Mouse (Mus musculus): ENCODE measurements around the gene Akap17b. TPM values are rescaled to one million over a fixed set of nuclear protein-coding genes. Genes with fewer than 3 reads are reported as not detected.
A peak's percentile ranks its signal among the peaks of the same experiment; 100 is the strongest.
"Not testable (repeated sequence)": the region's sequence is repeated elsewhere in the genome, so short reads cannot be mapped to it uniquely, and the experiment has no call there.

Gene Akap17b
- polyA plus RNA-seq (2017; shearing (Covaris generic)), result 1 to 10 TPM in 1 of 3 experiments, under 1 TPM in 2; 0.58 to 1.3 (median 0.79) TPM

DNA sequence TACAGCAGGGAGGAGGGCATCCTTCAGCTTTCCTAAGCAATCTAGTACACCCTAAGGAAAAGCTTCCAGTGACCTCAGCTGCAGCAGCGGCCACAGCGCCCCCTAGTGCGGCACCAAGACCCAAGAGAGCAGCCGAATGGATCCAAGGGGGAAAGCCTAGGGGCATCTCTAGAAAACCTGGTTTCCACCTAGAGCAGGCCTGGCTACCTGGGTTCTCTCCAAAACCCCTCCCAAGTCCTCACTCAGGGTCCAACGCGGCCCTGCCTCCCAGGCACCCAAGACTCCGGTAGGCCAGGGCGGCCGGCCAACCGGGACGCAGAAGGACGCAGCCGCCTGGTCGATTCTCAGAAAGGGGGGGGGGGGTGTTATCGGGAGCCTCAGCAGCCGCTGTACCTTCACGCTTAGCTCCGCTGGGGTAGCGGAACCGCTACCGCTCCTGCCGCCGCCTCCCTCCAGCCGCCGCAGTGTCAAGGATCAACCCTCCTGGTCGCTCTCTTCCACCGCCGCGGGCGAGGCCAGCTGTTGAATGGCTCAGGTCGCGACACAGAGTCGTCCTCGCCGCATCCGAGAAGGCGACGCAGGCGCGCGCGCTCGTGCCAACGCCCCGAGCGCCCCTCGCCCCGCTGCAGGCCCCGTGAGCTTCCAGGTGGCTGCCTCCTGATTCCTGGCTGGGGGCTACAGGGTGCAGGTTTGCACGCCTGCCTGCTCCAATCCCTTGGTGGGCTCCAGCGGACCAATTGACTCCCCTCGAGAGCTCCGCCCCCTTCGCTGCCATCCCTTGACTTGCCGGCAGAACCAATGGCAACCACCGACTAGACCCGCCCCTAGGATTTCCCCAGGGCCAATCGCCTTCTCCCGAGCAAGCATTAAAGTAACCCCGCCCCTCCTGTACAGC is at the start of gene Akap17b:
Gene Akap17b (minus strand): TSS at position 739 of the 895 bp plus-strand sequence.
- peak; percentile 94 for ATAC-seq

DNA sequence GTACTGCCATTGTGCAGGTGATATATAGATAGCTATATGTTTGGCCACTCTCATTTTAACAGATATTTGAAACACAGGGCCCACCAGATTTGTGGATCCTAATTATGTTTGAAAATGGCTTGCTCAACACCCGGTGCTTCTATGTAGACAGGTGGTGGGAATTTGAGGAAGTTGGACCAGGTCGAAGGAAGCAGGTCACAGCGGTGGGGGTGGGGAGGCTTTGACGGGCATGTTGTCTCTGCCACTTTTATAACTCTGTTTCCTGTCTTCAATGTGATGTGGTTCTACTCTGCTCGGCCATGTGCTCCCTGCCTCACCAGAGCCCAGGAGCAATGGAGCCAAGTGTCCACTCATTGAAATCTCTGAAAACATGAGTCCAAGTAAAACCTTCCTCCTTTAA is 46.2 kb upstream of the Akap17b start:
- no peak for ATAC-seq

DNA sequence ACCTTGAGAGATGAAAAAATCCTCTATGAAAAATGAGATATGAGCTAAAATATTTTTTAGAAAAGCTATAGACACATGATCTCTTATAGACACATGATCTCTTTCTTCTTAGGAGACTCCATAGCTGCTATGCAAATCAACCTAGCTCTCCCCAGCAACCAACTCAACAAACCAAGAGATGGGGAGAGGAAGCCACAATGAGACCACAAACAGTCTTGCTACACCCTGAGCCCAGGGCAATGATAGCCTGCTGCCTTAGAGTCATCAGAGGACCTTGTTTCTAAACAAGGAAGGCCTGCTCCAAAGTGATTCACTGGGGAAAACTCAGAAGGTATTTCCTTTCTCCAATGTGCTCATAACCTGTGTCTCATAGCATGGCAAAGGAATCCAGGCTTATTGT is 44.5 kb upstream of the Akap17b start:
- no peak for ATAC-seq

DNA sequence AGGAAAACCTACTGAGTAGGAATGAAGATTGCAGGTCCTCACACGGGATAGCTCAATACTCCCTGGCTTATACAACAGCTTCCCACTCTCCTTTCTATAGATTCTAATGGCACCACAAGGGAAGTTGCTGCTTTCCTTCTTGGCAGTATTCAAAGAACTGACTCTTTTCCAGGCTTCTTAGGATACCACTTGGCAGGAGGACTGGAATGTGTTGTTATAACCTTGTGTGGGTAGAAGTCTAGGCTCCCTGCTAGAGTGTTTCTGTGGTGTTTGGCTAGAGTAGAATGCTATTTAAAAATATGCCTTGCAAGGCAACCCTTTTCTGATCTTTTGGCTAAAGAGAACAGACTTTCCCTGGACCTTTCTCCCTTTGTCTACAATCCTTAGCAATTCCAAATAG is 31.6 kb upstream of the Akap17b start:
- ATAC-seq, result no peak

DNA sequence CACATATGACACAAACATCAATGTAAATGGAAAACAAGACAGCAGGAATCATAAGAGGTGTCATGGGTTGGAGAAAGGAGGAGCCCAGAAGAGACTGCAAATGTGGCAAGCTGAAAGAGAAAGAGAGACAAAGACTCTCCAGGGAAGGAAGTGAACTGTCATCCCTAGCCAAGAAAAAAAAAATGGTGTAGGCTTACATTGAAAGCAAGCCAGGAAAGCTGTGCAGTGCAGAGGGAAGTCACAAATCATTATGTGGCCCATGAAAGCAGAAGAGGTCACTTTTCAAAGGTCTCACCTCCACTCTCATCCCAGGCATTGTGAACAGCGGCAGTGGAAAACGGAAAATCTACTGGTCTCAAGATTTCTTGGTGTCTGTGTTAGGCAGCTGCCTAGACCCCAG is 27.5 kb upstream of the Akap17b start:
- no peak for ATAC-seq

DNA sequence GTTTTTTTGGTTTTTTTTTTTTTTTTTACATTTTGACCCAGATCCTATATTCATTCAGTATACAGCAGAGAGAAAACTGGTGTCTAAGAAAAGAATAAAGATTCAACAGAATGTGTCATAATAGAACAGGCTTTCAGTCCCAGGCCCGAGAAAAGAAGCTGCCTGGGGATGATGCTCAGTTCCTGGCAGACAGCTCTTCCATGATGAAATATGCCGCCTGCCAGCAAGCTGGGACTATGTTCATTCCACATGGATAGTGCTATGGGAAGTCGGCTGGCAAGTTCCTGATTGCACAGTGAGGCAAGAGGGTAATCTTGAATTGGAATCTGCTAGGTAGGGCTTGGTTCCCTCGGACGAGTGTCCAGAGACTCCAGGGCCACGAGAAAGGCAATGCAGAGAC is 5.1 kb downstream of the Akap17b start:
- ATAC-seq, result no peak

DNA sequence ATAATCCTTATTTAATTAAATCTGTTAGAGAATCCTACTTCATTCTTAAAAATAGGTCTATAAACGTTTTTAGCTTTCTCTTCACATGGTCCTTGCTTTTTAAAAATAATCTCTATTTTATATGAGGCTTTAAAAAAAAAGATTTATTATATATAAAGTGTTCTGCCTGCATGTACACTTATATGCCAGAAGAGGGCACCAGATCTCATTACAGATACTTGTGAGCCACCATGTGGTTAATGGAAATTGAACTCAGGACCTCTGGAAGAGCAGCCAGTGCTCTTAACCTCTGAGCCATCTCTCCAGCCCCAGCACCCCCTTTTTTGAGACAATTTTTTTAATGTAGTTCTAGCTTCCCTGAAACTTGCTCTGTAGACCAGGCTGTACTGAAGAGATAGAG is 14.4 kb downstream of the Akap17b start:
- peak; percentile 48 for ATAC-seq

DNA sequence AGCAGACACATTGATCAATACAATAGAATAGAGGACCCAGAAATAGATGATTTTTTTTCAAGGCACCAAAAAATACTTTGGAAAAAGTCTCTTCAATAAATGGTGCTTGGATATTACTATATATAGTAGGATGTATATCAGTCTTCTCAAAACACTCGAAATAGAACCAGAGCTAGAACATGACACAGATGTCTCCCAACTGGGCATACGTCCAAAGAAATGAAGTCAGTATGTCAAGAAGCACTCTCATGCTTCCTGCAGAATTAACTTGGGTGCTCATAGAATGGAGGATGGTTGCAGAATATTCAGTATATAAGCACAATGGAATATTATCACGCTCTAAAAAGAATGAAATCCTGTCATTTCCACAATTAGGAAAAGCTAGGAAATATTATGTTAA is 17.1 kb downstream of the Akap17b start:
- no peak for ATAC-seq

DNA sequence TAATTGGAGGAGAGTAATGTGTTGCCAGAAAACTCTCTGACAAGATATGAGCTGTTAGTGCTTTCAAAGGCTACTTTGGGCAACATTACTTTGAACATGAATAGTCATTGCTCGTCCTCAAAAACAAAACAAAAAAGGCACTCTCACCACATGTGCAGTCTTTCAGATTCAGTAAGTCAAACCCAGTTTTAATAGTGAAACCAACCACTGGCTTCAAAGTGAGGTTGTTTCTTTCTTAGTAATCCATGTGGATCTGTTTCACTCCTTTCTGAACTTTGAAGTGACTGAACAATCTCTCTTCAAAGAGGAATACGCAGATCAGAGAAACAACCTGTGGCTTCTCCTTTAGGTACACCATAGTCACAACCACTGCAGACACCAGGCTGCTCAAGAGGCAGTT is 36.1 kb downstream of the Akap17b start:
- ATAC-seq, result peak; percentile 41

DNA sequence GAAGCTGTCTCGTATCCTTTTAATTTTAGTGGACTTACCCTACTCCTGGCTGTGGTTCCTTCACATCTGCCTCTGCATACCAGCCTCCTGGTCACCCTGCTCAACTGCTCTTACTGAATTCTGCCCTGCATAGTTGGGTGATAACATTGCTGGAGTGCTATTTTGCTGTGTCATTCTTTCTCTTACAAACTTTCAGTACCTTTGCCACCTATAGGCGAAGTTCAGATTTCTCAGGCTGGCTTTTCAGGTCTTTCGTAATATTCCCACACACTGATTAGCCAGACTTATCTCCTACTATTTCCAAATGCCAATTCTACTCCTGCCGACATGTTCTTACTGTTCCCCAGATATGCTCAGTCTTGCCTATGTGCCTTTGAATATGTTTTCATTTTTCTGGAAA is 41.2 kb downstream of the Akap17b start:
- ATAC-seq, result no peak

DNA sequence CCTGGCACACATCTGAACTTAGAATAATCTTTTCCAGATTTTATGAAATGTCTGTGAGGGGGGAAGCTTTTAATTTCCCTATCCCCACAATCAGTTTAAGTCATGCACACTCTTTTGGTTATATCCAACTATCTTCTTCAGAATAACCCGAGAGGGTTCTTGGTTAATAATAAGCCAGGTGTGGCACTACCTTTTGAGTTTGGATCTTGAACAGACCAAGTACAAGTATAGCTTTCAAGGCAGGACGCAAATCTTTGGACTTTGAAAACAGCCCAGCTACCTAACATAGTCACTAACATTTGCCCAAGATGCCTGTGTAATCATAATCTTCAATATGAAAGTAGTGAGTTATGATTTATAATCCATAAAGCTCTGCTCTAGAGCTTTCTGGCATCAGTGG is 42.3 kb downstream of the Akap17b start:
- ATAC-seq, result no peak

DNA sequence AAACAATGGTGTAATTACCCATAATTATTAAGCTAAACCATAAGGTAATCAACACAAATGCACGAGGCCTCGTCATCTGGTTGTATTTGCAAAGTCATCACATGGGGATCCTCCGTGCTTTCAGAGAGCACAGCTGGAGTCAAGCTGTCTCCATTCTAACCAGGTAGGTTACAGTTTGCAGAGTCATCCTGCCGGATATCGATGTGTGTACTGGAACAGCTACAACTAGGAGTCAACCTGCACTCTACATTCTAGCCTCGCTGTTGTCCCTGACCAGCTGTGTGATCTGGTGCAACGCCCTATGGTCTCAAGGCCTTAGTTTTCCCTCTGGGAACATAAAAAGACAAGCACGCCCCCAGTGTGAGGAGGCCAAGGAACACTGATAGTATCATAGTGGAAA is 45.1 kb downstream of the Akap17b start:
- no peak for ATAC-seq

DNA sequence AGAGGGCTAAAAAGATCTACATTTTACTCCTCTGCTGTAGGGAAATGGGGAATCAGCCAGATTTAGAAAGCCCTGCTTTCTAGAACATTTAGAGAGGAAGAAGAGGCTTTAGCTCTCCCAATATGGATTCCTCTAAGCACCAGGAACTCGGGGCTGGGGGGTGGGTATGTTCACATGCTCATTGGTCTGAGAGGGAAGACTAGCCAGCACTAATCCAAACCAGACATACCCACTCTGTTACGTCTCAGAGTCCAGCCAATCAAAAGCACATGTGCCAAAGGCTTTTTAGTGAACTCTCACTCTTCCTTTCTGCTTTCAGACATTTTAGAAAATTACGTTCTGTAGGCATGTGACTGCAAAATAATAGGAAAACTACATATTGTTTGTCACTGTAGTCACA is 45.5 kb downstream of the Akap17b start:
- ATAC-seq, result no peak

DNA sequence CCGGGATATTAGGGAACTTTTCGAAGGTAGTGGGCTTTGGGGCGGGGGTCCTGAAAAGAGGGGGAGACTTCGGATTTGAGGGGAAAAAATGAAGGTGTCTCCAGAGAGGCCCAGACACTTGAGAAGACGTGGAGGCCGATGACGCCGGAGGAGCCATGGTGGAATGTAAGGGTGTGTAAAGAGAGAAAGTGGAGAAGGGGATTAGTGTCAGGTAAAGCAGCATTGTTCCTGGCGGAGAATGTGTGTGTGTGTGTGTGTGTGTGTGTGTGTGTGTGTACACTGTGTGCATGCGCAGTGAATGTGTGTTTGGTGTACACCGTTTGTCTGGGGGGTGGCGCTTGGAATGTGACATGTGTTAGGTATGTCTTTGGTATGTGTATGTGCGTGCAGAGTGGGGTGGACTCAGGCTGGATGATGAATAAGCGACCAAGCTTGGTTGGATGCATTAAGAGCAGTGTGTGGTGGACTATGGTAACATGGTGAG is 46.3 kb downstream of the Akap17b start:
- ATAC-seq, result no peak

DNA sequence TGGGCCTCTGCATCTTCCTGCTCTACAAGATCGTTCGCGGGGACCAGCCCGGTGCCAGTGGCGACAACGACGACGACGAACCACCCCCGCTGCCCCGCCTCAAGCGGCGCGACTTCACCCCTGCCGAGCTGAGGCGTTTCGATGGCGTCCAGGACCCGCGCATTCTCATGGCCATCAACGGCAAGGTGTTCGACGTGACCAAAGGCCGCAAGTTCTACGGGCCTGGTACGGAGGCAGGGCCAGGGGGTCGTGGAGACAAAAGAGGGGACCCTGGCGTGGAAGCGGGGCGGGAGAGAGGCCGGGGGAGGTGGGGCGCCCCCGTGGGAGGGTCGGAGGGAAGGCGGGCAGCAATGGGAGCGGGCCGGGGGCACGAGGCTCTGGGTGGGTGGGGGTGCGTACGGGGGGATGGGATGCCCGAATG is 46.8 kb downstream of the Akap17b start:
- ATAC-seq, result no peak

DNA sequence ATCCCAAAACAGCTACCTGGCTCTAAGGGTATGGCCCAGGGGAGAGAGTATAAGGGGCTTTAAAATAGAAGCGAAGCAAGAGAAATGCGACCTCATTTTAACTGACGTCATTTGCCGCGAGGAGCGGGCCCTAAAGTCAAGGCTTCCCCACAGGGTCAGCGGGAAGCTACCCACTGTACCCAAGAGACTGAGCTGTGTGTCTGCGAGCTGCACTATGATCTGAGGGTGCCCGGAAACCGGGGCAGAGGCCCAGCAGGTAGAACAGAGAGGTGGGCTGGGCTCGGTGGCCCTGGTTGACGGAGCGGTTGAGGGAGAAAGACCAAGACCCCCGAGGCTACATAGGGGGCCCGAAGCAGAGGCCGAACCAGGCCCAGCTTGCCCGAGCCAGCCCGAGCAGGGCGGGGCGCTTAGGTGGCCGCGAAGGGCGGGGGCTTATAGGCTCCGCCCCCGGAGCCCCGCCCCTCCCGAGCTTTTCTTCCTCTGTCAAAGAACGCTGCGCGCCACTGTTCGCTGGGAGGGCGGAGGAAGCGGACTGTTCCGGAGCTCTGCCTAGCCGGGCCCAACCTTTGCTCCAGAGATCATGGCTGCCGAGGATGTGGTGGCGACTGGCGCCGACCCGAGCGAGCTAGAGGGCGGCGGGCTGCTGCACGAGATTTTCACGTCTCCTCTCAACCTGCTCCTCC is 47.3 kb downstream of the Akap17b start, which contains the start of gene Pgrmc1:
Gene Pgrmc1 (plus strand): TSS at position 500 of the 683 bp plus-strand sequence.
- ATAC-seq, result peak; percentile 87

DNA sequence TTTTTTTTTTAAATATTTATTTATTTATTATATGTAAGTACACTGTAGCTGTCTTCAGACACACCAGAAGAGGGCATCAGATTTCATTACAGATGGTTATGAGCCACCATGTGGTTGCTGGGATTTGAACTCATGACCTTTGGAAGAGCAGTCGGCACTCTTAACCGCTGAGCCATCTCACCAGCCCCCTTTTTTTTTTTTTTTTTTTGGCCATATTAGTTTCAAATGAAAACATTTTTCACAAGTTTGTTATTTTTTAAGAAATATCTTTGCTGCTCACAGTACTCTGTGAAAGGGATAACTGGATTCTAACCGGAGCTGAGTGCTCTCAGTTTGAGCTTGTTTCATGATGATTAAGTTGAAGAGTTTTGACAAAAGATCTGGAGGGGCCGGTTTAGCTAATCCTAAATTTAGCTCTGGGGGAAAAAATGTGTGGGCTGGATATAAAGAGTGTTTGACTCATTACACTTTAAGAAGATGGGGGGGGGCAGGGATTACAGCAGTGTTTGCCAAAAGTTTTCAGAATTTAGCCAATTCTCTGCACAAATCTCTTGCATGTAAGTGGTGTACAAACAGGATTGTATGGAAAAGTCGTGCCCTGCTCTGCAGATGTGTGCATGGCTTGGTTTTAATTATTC is 48.6 kb downstream of the Akap17b start:
- ATAC-seq, result not testable (repeated sequence)

DNA sequence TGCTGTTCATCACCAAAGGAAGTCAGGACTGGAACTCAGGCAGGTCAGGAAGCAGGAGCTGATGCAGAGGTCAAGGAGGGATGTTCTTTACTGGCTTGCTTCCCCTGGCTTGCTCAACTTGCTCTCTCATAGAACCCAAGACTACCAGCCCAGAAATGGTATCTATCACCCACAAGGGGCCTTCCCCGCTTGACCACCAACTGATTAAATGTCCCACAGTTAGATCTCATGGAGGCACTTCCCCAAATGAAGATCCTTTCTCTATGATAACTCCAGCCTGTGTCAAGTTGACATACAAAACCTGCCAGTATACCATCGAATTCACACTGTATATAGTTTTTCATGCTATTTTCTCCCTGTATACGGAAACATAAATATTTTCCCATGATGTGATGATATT is 49.9 kb downstream of the Akap17b start:
- ATAC-seq, result no peak

DNA sequence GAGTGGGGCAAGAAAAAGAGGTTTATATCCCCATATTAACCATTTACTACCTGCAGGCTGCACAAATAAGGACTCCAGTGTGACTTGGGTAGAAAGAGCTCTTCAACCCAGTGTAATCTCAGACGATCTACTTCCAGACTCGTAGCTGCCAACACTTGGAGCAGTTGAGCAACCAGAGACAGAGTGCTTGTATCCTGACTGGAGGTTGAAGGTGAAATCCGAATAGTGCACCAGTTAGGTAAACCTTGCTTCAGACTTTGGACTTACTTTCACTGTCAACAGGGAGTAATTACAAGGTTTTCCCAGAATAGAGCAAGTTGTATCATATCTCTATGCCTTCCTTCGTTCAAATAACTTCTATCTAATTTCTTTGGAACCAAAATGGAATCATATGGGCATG is 53.7 kb downstream of the Akap17b start:
- no peak for ATAC-seq

DNA sequence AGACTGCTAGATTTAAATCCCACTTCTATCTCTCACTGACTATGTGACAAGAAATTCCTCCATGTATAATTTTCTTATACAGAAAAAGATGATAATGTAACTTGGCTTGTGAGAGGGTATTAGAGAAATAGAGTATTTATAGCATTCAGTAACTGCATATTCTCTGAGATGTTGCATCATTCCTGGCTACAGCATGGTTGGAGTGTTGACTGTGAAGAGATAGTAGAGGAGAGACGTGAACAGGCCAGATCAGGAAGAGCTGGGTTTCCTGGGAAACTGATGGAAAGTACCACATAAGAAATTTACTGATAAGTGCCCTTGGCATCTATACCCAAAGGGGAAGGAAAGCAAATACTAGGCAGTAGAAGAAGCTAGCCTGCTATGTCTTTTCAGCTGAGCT is 54.1 kb downstream of the Akap17b start:
- ATAC-seq, result no peak

DNA sequence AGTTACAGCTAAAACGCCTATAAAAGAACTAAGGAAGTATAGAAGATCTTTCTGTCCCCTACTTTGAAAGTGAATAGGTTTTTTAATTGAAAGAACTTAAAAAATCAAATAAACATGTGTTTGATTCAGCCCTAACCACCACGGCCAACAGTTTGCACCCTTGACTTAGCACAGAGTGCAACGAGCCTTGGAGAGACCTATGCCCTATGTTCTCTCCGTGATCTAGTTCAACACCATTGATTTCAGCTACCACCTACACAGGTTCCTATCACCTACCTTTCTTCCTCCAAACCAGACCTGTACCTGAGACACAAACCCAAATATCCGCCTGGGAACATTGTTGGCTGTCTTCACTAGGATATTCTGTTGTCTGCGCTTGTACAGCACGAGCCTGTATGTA is 54.9 kb downstream of the Akap17b start:
- no peak for ATAC-seq

DNA sequence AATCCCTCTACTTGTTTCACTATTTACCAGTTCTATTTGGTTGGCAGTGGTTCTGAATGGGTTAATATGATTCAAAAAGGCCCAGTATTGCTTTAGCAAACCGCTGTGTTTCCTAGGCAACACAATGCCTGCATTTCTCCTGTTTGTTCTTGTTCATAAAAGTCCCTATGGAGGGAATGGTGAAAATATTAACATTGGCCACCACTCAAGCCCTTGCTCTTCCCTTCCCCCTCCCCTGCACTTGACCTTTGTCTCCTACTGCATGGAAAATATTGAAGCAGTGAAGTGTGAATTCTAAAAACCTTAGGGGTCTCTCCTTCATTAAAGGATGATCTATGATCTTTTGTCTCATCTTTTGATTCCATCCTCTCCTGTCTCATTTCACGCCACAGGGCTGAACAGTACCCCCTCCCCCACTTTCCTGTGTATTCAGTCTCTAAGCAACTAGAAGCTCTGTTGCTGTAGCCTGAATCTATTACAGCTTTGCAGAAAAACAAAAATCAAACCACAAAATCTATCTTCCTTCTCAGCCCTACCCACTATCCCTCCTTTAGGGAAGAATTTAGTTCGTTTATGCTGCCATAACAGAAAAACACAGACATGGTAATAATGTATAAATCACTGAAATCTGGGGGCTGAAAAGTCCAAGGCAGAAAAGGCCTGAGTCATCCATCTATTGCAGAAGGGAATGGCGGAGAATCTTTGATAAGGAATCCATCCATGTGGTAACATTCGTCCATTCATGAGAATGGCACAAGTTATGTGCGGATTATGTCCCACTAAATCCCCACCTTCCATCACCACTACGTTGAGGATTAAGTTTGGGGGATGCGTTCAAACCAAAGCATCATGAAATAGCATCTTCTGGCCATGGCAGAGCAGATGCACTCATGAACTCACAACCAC is 57.6 kb downstream of the Akap17b start:
- no peak for ATAC-seq
